Mouse (Mus musculus): ENCODE results near the gene Gdf11.

- TF ChIP-seq POLR2A (IDR thresholded peaks at IDR 0.05; ENCODE audit: low read depth, low read length) (no peak), CTCF (IDR thresholded peaks at IDR 0.05; ENCODE audit: borderline replicate concordance, insufficient read depth, low read length) (no peak)
Measured at GRCm38 (mm10) chr10:128839434-128839833, 52.1 kb downstream of the Gdf11 start.

Measured in embryonic fibroblast, embryonic 13.5 days (primary cell).